Comparison of ENCODE assay signal across 23 mouse cellular contexts in the genomic region with DNA sequence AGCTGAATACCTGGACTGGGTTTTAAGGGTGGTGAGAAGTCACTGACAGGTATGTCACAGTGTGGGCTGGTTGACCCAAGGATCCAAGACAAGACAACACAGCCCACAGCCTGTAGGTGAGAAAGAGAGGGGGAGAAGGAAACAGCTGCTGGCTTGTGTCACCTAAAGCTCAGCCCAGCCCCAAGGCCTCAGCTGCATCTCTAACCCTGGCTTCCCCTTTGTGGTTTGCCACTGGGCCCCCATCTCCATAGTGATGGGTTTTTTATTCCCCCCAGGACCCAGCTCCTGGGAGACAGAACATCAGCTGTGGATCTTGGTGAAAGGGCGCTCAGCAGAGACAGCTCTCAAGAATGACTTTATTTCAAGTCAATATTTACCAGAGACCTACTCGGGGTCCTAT. TPM values are rescaled to one million over a fixed set of nuclear protein-coding genes. Genes with fewer than 3 reads are reported as not detected.
DNase-seq lines count a peak whose midpoint lies in the region; ATAC-seq and TF ChIP-seq lines count a peak whose summit lies in the region.
"Had no signal": no experiment of that assay in that cellular context is flagged by ENCODE, and none has a peak within 500 bp of the region (broad histone marks: within the 10 kb centered on the region; RNA-seq: fewer than 3 reads in every experiment).

No protein-coding gene starts in this region.

- H3K4me3 ChIP-seq in heart, embryonic 16.5 days (ENCODE audit: low read length) = no peak overlapping the region
- H3K4me3 ChIP-seq in thymus, adult 2 months (ENCODE audit: control insufficient read depth, insufficient read depth, low read length) = no peak overlapping the region
- no peak overlapping the region for H3K4me3 ChIP-seq in hindbrain, embryonic 11.5 days (ENCODE audit: low read depth, low read length)
- H3K4me3 ChIP-seq: embryonic facial prominence, embryonic 10.5 days; forebrain, embryonic 13.5 days; gastrocnemius, adult 2 months; hindbrain, embryonic 13.5 days had no signal

- H3K9me3 ChIP-seq in heart, embryonic 16.5 days (replicated peaks; ENCODE audit: control insufficient read depth, low read length) = no peaks in the 10 kb centered on the region
- H3K9me3 ChIP-seq in hindbrain, embryonic 11.5 days (ENCODE audit: control insufficient read depth, low read length) = no peaks in the 10 kb centered on the region
- H3K9me3 ChIP-seq: embryonic facial prominence, embryonic 10.5 days; forebrain, embryonic 13.5 days; hindbrain, embryonic 13.5 days had no signal

- peaks cover 6% of the 10 kb centered on the region; the same call in 1 of the 2 replicates for H3K4me1 ChIP-seq in heart, embryonic 16.5 days (ENCODE audit: control insufficient read depth, insufficient read depth, low read length)
- peaks cover 41% of the 10 kb centered on the region for H3K4me1 ChIP-seq in thymus, adult 2 months (replicated peaks; ENCODE audit: control insufficient read depth, insufficient read depth, low read length)
- H3K4me1 ChIP-seq in hindbrain, embryonic 11.5 days (replicated peaks; ENCODE audit: control insufficient read depth, insufficient read depth, low read length) = no peaks in the 10 kb centered on the region; the same call in 1 of the 2 replicates

- H3K36me3 ChIP-seq in heart, embryonic 16.5 days (ENCODE audit: control insufficient read depth, insufficient read depth) = no peaks in the 10 kb centered on the region
- H3K36me3 ChIP-seq in thymus, adult 2 months (ENCODE audit: control insufficient read depth, insufficient read depth, low read length) = no peaks in the 10 kb centered on the region
- no peaks in the 10 kb centered on the region for H3K36me3 ChIP-seq in hindbrain, embryonic 11.5 days (ENCODE audit: control insufficient read depth, insufficient read depth, low read length)
- H3K36me3 ChIP-seq: embryonic facial prominence, embryonic 10.5 days; hindbrain, embryonic 13.5 days had no signal

- H3K9ac ChIP-seq in heart, embryonic 16.5 days (ENCODE audit: low read length) = no peak overlapping the region
- no peak overlapping the region for H3K9ac ChIP-seq in hindbrain, embryonic 11.5 days (ENCODE audit: low read depth, low read length)
- H3K9ac ChIP-seq: forebrain, embryonic 13.5 days; forebrain, postnatal 0 days; hindbrain, embryonic 13.5 days had no signal

- no peak for DNase-seq in heart, postnatal 25 days (ENCODE audit: low spot score)
- DNase-seq in thymus, adult 2 months = peak; percentile 33
- DNase-seq in thymus, postnatal 36 days = peak; percentile 13 to 42
- DNase-seq in kidney, adult 8-10 months = no peak
- no peak for DNase-seq in hindbrain, embryonic 11.5 days (ENCODE audit: low spot score)
- no peak for DNase-seq in urinary bladder, postnatal 4 days (ENCODE audit: low spot score in 2 of 2)
- DNase-seq: adrenal gland, postnatal 10 days; cerebellum, adult 11-12 months; cerebellum, adult 9-11 months; cerebellum, postnatal 36 days; forebrain, postnatal 0 days; gastrocnemius, adult 2 months; gastrocnemius, postnatal 25 days; heart, adult 11 months; heart, postnatal 36 days had no signal

- peak; percentile 53; the same call in 1 of the 2 replicates for ATAC-seq in heart, embryonic 16.5 days (replicated peaks; ENCODE audit: extremely low read depth, insufficient read depth, low FRiP score)
- ATAC-seq in granulocyte monocyte progenitor cell, adult 5-6 weeks (replicated peaks; ENCODE audit: poor library complexity, severe bottlenecking) = 0 out of 2 replicates have a peak, but pooled peaks have one; percentile 12
- no peak for ATAC-seq in hindbrain, embryonic 11.5 days (ENCODE audit: low FRiP score)
- ATAC-seq: forebrain, embryonic 13.5 days; forebrain, postnatal 0 days; hindbrain, postnatal 0 days had no signal

- H3K4me2 ChIP-seq in heart, embryonic 16.5 days (ENCODE audit: low read depth, low read length) = no peak overlapping the region
- no peak overlapping the region for H3K4me2 ChIP-seq in hindbrain, embryonic 11.5 days (replicated peaks; ENCODE audit: low read depth, low read length)
- H3K4me2 ChIP-seq: forebrain, embryonic 13.5 days; hindbrain, embryonic 13.5 days had no signal

- no peaks in the 10 kb centered on the region for H3K27me3 ChIP-seq in heart, embryonic 16.5 days (ENCODE audit: control insufficient read depth, insufficient read depth, low read length)
- H3K27me3 ChIP-seq in thymus, adult 2 months (ENCODE audit: control insufficient read depth, insufficient read depth, low read length) = no peaks in the 10 kb centered on the region
- H3K27me3 ChIP-seq in hindbrain, embryonic 11.5 days (ENCODE audit: control insufficient read depth, insufficient read depth, low read length) = no peaks in the 10 kb centered on the region
- H3K27me3 ChIP-seq: forebrain, embryonic 13.5 days; hindbrain, embryonic 13.5 days had no signal

- TF ChIP-seq CTCF in thymus, adult 2 months (IDR thresholded peaks at IDR 0.05; ENCODE audit: borderline replicate concordance, control insufficient read depth, extremely low read depth, insufficient read depth, low read length, poor library complexity) = no peak

- H3K27ac ChIP-seq in heart, embryonic 16.5 days (ENCODE audit: low read length) = no peak overlapping the region
- peak overlapping the region; percentile 81 for H3K27ac ChIP-seq in thymus, adult 2 months (ENCODE audit: control insufficient read depth, insufficient read depth, low read length)
- no peak overlapping the region for H3K27ac ChIP-seq in hindbrain, embryonic 11.5 days (ENCODE audit: low read depth, low read length)
- H3K27ac ChIP-seq: embryonic facial prominence, embryonic 10.5 days; forebrain, embryonic 13.5 days; gastrocnemius, adult 2 months; hindbrain, embryonic 13.5 days; hindbrain, postnatal 0 days had no signal

- WGBS in heart, embryonic 16.5 days = 80% methylated on average over 2 of the region's 2 CpGs
- WGBS in thymus, adult 2 months = 11% methylated on average over 2 of the region's 2 CpGs
- WGBS in hindbrain, embryonic 11.5 days = 76% methylated on average over 2 of the region's 2 CpGs

- intact Hi-C loops in heart, postnatal 25 days (cut with DNase I) = no loop called here

- TF ChIP-seq POLR2A in thymus, adult 2 months (IDR thresholded peaks at IDR 0.05; ENCODE audit: control insufficient read depth, extremely low read depth, insufficient read depth, low read length, poor library complexity) = no peak

RNA-seq across cellular contexts. Expression of a gene that starts 57.2 kb away (rescaled TPM):
- polyA plus RNA-seq in heart, embryonic 16.5 days (2015; fragmentation: Nextera tagmentation; extraction: Ambion mirVana) = 3.2 and 3.6 TPM in 2 replicates
- 10 to 100 TPM; 12.8 to 14.4 TPM for total RNA-seq in heart, postnatal 25 days (2021)
- total RNA-seq in granulocyte monocyte progenitor cell, adult 5-6 weeks (2014; fragmentation: Nextera tagmentation) = not detected in 2 replicates
- total RNA-seq in granulocyte monocyte progenitor cell, adult 5-6 weeks (2017) = not detected in 2 replicates
- 2.3 and 2.5 TPM in 2 replicates for polyA plus RNA-seq in thymus, adult 2 months (2012; rRNA removed)
- 5.9 and 6.4 TPM in 2 replicates for polyA plus RNA-seq in hindbrain, embryonic 11.5 days (2014; fragmentation: Nextera tagmentation; extraction: Ambion mirVana)
- total RNA-seq: MEL had no signal
- polyA plus RNA-seq: C2C12 had no signal

Comparison
In these comparisons a context has a peak if more than half of its experiments do, and no peak if none do; other contexts are left out.
1. DNase-seq: peak in thymus, adult 2 months (single experiment) and thymus, postnatal 36 days (2 of 2); none in heart, postnatal 25 days (single experiment), kidney, adult 8-10 months (0 of 2), hindbrain, embryonic 11.5 days (single experiment) and urinary bladder, postnatal 4 days (0 of 2).